Mouse (Mus musculus): ENCODE measurements at regions not wholly inside any gene's neighbourhood (a gene's known extent, or its start where the extent isn't known, plus 50 kb on each side); places are given as distances from the start of the nearest gene placed in this dataset.
"Not testable (repeated sequence)": the region's sequence is repeated elsewhere in the genome, so short reads cannot be mapped to it uniquely, and the experiment has no call there.

GRCm38 (mm10) chr10:53482919-53483318 is 103.2 kb upstream of the Cep85l start:
- no peak for DNase-seq (ENCODE audit: low spot score)

- DNase-seq (ENCODE audit: low spot score), result no peak
Measured at GRCm38 (mm10) chr10:53470200-53470599, 90.5 kb upstream of the Cep85l start.

GRCm38 (mm10) chr10:53469611-53470010 is 89.9 kb upstream of the Cep85l start:
- DNase-seq (ENCODE audit: low spot score), result no peak

GRCm38 (mm10) chr10:53468293-53468545 is 88.5 kb upstream of the Cep85l start:
- no peak for DNase-seq (ENCODE audit: low spot score)

GRCm38 (mm10) chr10:53467472-53468292 is 87.9 kb upstream of the Cep85l start:
- DNase-seq (ENCODE audit: low spot score), result no peak

- no peak for DNase-seq (ENCODE audit: low spot score)
Measured at GRCm38 (mm10) chr10:53466851-53467250, 87.1 kb upstream of the Cep85l start.

- DNase-seq (ENCODE audit: low spot score), result no peak
Measured at GRCm38 (mm10) chr10:53466261-53466660, 86.5 kb upstream of the Cep85l start.

- DNase-seq (ENCODE audit: low spot score), result no peak
Measured at GRCm38 (mm10) chr10:53464581-53464980, 84.8 kb upstream of the Cep85l start.

GRCm38 (mm10) chr10:53464006-53464405 is 84.3 kb upstream of the Cep85l start:
- peak; percentile 37 for DNase-seq (ENCODE audit: low spot score)

- no peak for DNase-seq (ENCODE audit: low spot score)
Measured at GRCm38 (mm10) chr10:53463471-53463870, 83.7 kb upstream of the Cep85l start.

GRCm38 (mm10) chr10:53462449-53463308 is 82.9 kb upstream of the Cep85l start:
- peak; percentile 51 for DNase-seq (ENCODE audit: low spot score)

- peak; percentile 32 for DNase-seq (ENCODE audit: low spot score)
Measured at GRCm38 (mm10) chr10:53461070-53461781, 81.5 kb upstream of the Cep85l start.

GRCm38 (mm10) chr10:53459706-53460105 is 80.0 kb upstream of the Cep85l start:
- not testable (repeated sequence) for DNase-seq (ENCODE audit: low spot score)

GRCm38 (mm10) chr10:53456027-53456713 is 76.4 kb upstream of the Cep85l start:
- no peak for DNase-seq (ENCODE audit: low spot score)

- peak; percentile 8 for DNase-seq (ENCODE audit: low spot score)
Measured at GRCm38 (mm10) chr10:53444789-53445188, 65.0 kb upstream of the Cep85l start.

GRCm38 (mm10) chr10:53443443-53443842 is 63.7 kb upstream of the Cep85l start:
- no peak for DNase-seq (ENCODE audit: low spot score)

GRCm38 (mm10) chr10:53442912-53443311 is 63.2 kb upstream of the Cep85l start:
- DNase-seq (ENCODE audit: low spot score), result no peak

- no peak for DNase-seq (ENCODE audit: low spot score)
Measured at GRCm38 (mm10) chr10:53440251-53440650, 60.5 kb upstream of the Cep85l start.

GRCm38 (mm10) chr10:53438388-53438787 is 58.6 kb upstream of the Cep85l start:
- no peak for DNase-seq (ENCODE audit: low spot score)

GRCm38 (mm10) chr10:53437724-53438123 is 58.0 kb upstream of the Cep85l start:
- DNase-seq (ENCODE audit: low spot score), result no peak

GRCm38 (mm10) chr10:53436023-53436475 is 56.3 kb upstream of the Cep85l start:
- DNase-seq (ENCODE audit: low spot score), result no peak

All from embryo, embryonic 10 days (tissue).